15 mouse cellular contexts compared by ENCODE assay signal in genomic region chr17:62337890-62338557, GRCm38 (mm10).
DNase-seq lines count a peak whose midpoint lies in the region; ATAC-seq lines count a peak whose summit lies in the region.
"Had no signal": no experiment of that assay in that cellular context is flagged by ENCODE, and none has a peak within 500 bp of the region (broad histone marks: within the 10 kb centered on the region; RNA-seq: fewer than 3 reads in every experiment).

No protein-coding gene starts in this region.

- H3K9me3 ChIP-seq in forebrain, embryonic 14.5 days (replicated peaks; ENCODE audit: control insufficient read depth, low read length), result no peaks in the 10 kb centered on the region
- no peaks in the 10 kb centered on the region for H3K9me3 ChIP-seq in midbrain, embryonic 15.5 days
- H3K9me3 ChIP-seq: heart, embryonic 15.5 days; neural tube, embryonic 13.5 days had no signal

- intact Hi-C loops in left cerebral cortex, postnatal 14 days (cut with DNase I), result no loop called here

- H3K4me2 ChIP-seq in forebrain, embryonic 14.5 days (ENCODE audit: low read length), result no peak overlapping the region
- H3K4me2 ChIP-seq in midbrain, embryonic 15.5 days, result no peak overlapping the region
- H3K4me2 ChIP-seq: heart, embryonic 15.5 days; neural tube, embryonic 13.5 days had no signal

- no peaks in the 10 kb centered on the region; the same call in 1 of the 2 replicates for H3K4me1 ChIP-seq in forebrain, embryonic 14.5 days (ENCODE audit: control insufficient read depth, insufficient read depth, low read length)
- peaks cover 9% of the 10 kb centered on the region; the same call in 1 of the 2 replicates for H3K4me1 ChIP-seq in midbrain, embryonic 15.5 days
- H3K4me1 ChIP-seq: heart, embryonic 15.5 days; neural tube, embryonic 13.5 days had no signal

- WGBS in forebrain, embryonic 14.5 days, result 37% methylated on average over 10 of the region's 10 CpGs
- 31% methylated on average over 10 of the region's 10 CpGs for WGBS in midbrain, embryonic 15.5 days

- no peaks in the 10 kb centered on the region for H3K36me3 ChIP-seq in forebrain, embryonic 14.5 days (ENCODE audit: control insufficient read depth, insufficient read depth, low read length)
- H3K36me3 ChIP-seq in midbrain, embryonic 15.5 days (replicated peaks), result no peaks in the 10 kb centered on the region
- H3K36me3 ChIP-seq: heart, embryonic 15.5 days; neural tube, embryonic 13.5 days had no signal

- no peak overlapping the region for H3K27ac ChIP-seq in forebrain, embryonic 14.5 days (ENCODE audit: low read depth, low read length)
- no peak overlapping the region for H3K27ac ChIP-seq in midbrain, embryonic 15.5 days
- H3K27ac ChIP-seq: heart, embryonic 15.5 days; neural tube, embryonic 13.5 days had no signal

- no peak overlapping the region for H3K4me3 ChIP-seq in forebrain, embryonic 14.5 days (ENCODE audit: low read depth, low read length)
- no peak overlapping the region for H3K4me3 ChIP-seq in midbrain, embryonic 15.5 days
- H3K4me3 ChIP-seq: heart, embryonic 15.5 days; neural tube, embryonic 13.5 days had no signal

- no peaks in the 10 kb centered on the region for H3K27me3 ChIP-seq in forebrain, embryonic 14.5 days (replicated peaks; ENCODE audit: control insufficient read depth, insufficient read depth, low read length)
- no peaks in the 10 kb centered on the region for H3K27me3 ChIP-seq in midbrain, embryonic 15.5 days (replicated peaks)
- H3K27me3 ChIP-seq: heart, embryonic 15.5 days; neural tube, embryonic 13.5 days had no signal

- ATAC-seq in forebrain, embryonic 14.5 days, result peak; percentile 94
- peak; percentile 69; the same call in 1 of the 2 replicates for ATAC-seq in midbrain, embryonic 15.5 days (replicated peaks)
- ATAC-seq: hindbrain, embryonic 16.5 days had no signal

- H3K9ac ChIP-seq in forebrain, embryonic 14.5 days (ENCODE audit: low read length), result no peak overlapping the region
- no peak overlapping the region for H3K9ac ChIP-seq in midbrain, embryonic 15.5 days
- H3K9ac ChIP-seq: heart, embryonic 15.5 days; neural tube, embryonic 13.5 days had no signal

- DNase-seq in layer of hippocampus, adult 11-12 months (ENCODE audit: low spot score), result peak; percentile 8
- no peak for DNase-seq in layer of hippocampus, postnatal 10 days (ENCODE audit: low spot score in 2 of 2)
- peak; percentile 2 for DNase-seq in embryo, embryonic 9.5 days (ENCODE audit: extremely low spot score)
- DNase-seq in forebrain, embryonic 14.5 days (ENCODE audit: low spot score), result peak; percentile 89
- no peak for DNase-seq in left cerebral cortex, postnatal 14 days (ENCODE audit: low spot score in 2 of 2)
- DNase-seq in left cerebral cortex, adult 8-10 months (ENCODE audit: low spot score in 2 of 2), result no peak
- DNase-seq: cerebellum, adult 18-20 months; kidney, adult 18-20 months; kidney, postnatal 25 days; lung, postnatal 36 days; thymus, postnatal 36 days had no signal

Comparison
In these comparisons a context has a peak if more than half of its experiments do, and no peak if none do; other contexts are left out.
1. DNase-seq: peak in layer of hippocampus, adult 11-12 months (single experiment), embryo, embryonic 9.5 days (single experiment) and forebrain, embryonic 14.5 days (single experiment); none in layer of hippocampus, postnatal 10 days (0 of 2), left cerebral cortex, postnatal 14 days (0 of 2) and left cerebral cortex, adult 8-10 months (0 of 2).